Mouse (Mus musculus) neutrophil, adult 83 days (primary cell): ENCODE measurements around the gene Sirt3. TPM values are rescaled to one million over a fixed set of nuclear protein-coding genes. Genes with fewer than 3 reads are reported as not detected.

Experiments used
- total RNA-seq, 2 experiments: library from RNA; stranded (reverse); gene quantifications; one replicate each; pipeline ENCODE4 v1.2.4; 2023

Sirt3 gene
- total RNA-seq, result 10 to 100 TPM; 12.0 to 13.0 TPM

DNA sequence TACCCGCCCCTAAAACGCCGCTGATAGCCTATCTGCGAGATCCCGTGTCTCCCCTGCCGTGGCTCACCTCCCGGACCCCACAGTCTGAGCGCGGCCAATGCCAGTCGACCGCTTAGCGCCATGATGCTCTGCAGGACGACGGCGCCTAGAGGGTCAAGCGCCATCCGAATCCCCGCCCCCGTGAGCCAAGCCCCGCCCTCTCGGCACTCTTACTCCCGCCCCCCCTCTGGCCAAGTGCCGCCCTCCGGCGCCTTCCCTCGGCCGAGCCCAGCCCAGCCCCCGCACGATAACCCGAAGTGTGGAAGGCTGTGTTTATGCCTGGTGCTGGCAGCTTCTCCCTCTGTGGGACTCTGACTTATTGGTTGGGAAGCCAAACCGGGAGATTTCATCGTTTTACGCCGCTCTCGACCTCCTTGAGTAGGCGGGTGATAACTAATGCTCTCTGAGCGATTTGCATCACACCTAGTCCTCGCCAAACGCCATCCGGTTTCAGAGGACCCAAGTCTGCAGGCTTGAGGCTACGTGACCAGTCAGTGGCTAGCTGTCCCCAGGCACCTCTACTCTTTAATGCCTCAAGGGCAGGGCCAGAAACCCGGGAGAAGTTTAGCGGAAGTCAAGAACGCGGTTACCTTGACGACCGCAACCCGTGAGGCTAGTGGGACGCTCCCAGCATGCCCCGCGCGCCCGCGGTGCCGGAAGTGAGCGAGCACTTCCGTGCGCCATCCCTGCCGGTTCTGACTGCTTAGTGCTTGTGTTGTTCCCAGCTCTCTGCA is at the start of gene Sirt3, which contains the start of gene Psmd13:
Gene Sirt3 (minus strand): TSS at position 614 of the 773 bp plus-strand sequence.
Gene Psmd13 (plus strand): TSS at position 273 of the 773 bp plus-strand sequence.

DNA sequence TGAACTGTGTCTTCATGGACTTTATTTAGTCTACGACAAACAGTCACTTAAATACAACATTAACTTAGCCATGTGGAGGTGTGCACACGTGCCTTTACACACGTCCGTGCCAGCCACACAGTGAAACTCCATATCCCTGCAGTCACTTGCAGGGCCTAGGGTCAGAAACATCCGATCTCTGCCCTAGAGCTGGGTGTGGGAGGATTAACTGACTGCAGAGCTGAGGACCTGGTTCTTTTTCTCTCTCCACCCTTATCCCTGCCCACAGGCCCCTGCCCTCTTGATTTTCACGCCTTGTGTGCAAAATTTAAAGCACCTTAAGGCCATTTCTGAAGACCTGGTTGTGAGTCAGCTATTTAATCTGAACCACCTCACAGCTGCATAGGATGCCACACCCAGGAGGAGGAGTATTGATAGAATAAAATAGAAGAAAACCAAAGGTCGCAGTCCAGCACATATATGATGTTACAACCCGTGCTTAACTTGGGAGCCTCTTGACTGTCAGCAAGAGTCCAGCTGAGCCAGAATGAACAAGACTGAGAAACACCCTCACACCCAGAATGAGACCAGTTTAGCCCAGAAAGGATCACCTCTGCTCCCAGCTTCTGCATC is 38.4 kb upstream of the Sirt3 start, which contains the start of gene Nlrp6:
Gene Nlrp6 (plus strand): TSS at position 485 of the 612 bp plus-strand sequence.

DNA sequence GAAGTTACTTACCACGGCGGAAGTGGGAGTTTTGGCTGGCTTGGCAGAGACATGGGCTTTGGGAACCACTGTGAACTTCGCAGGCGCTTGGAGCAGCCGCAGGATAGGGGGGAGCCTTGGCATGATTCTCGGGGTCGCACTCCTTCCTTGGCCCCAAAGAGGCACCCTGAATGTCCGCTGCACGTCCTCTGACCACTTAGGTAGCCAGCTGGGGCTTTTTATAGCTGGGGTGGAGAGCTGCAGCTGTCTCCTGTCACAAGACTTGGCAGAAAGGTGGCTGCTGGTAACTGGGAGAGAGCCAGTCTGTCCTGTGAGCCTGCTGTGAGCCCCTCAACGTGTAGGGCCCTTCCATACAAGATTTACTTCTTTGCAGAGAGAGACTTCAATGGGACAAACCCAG is 18.1 kb upstream of the Sirt3 start, which contains the start of gene Cox8b:
Gene Cox8b (minus strand): TSS at position 227 of the 400 bp plus-strand sequence.

DNA sequence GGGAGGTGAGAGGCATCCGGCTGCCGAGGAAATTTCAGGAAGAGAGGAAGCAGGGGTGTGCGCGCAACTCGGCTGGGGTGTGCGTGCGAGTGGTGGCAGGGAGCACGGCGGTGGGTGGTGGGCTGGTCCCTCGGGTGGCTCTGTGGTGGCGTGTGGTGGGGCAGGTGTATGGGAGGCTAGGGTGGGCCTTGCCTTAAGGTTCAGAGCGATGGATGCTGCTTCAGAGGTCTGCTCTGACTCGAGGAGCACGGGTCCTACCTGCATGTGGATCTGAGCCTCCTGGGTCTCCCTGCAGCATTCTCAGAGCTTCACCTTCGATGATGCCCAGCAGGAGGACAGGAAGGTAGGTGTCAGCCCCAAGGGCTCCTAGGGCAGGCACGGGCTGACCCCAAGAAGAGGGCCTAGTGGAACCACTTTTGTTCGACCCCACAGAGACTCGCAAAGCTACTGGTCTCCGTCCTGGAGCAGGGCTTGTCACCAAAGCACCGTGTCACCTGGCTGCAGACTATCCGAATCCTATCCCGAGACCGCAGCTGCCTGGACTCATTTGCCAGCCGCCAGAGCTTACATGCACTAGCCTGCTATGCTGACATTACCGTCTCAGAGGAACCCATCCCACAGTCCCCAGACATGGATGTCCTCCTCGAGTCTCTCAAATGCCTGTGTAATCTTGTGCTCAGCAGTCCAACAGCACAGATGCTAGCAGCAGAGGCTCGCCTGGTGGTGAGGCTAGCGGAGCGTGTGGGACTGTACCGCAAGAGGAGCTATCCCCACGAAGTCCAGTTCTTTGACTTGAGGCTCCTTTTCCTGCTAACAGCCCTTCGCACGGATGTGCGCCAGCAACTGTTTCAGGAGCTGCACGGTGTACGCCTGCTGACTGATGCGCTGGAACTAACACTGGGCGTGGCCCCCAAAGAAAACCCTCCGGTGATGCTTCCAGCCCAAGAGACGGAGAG is 24.3 kb downstream of the Sirt3 start, which contains the start of gene Bet1l:
Gene Bet1l (minus strand): TSS at position 28 of the 956 bp plus-strand sequence.

DNA sequence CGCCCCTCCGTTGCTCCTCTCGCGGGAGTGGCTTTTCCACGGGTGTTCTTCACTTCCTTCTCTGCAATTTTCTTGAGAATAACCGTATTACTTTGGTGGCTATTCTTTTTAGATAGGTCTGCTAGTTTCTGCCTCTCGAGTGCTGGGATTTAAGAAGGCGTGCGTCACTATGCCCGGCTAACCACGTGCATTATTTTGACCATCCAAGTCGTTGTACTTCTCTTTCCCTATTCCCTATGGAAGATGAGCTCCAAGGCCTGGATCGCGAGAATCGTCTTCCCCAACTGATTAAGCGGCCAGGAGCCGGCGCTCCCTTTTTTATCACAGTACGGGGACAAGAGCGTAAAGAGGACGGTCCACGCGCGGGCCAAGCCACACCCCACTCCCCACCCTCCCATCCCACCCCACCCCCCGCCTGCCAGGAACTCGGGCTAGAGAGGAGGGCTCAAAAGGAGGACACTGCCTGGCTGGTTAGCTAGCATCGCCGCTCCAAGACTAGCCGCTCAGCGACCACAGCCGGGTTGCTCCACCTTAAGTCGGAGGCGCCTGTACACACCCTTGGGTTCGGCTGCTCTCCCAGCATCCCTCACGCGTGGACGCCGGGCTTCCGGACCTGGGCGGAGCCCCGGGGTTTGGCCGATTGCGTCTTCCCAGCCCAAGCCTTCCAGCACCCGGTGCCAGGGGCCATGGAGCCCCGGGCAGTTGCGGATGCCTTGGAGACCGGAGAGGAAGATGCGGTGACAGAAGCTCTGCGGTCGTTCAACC is 25.1 kb downstream of the Sirt3 start, which contains the start of gene Ric8a:
Gene Ric8a (plus strand): TSS at position 173 of the 765 bp plus-strand sequence.

DNA sequence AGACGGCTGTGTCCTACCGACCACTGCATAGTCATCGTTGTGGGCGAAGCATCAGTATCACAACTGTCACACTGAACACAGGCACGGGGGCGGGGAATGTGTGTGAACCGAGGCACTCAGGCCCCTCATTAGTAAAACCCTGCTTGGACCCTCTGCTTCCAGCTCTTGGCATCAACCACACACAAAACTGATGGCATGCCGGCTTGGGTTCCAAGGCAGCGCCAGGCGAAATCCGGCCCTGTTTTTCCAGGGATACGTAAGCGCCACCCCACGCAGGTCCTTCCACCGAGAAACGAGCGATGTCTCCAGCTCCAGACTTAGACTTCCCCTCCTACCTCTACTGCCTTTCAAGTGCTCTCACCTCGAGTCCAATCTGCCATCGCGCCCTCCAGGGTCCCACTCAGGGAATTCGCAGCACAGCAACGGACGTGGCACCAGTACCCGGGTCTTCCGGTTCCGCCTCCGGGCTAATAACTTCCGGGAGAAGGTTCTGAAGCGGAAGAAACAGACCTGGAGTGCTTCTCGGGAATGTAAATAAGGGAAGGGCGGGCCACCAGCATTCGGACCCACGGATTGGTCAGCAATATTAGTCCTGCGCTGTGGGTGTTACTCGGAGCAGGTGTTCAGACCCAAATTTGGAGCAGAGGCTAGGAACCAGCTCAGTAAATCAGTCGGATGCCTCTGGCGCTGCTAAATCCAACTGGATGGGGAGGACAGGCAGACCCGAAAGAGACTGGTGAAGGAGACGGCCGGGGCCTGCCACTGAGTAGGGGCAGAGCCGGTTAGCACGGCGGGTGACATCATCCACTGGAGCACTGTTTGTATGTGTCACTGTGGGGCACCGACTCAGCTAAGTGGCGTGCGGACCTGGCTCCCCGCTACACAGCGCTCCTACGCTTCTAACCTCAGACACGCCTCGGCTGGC is 26.0 kb downstream of the Sirt3 start, which contains the start of gene Gm45785:
Gene Gm45785 (minus strand): TSS at position 472 of the 925 bp plus-strand sequence.

DNA sequence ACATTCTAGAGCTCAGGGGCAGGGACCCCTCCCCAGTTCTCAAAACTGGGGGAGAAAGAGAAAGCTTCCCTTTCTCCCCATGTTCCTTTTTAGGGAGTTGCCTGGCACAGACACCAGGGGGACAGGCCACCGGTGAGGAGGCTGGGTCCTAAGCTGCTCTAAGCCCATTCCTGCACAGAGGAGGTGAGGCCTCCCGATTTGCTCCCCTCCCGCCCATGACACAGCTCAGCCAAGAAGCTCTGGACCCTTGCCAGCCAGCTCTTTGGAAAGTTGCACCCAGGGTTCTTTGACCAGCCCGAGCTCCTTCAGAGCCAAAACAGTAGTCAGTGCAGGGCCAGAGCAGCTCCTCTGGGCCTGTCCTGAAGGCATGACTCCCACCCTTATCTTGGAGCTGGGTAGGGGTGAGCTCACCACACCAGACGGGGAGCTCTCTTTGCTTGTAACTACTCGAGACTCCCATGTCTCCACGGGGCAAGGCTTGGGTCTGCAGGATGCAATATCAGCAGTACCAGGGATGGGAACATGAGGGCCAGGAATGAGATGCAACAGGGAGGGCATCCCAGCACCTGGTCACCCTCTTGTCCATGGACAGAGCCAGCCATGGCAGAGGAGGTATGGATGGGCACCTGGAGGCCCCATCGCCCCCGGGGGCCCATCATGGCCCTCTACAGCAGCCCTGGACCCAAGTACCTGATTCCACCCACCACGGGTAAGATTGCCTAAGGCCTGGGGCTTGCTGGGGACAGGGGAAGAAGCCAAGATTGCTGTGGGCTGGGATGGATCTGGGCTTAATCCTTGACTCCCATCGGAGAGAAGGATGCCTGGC is 34.1 kb downstream of the Sirt3 start, which contains the start of gene Odf3:
Gene Odf3 (plus strand): TSS at position 51 of the 826 bp plus-strand sequence.

DNA sequence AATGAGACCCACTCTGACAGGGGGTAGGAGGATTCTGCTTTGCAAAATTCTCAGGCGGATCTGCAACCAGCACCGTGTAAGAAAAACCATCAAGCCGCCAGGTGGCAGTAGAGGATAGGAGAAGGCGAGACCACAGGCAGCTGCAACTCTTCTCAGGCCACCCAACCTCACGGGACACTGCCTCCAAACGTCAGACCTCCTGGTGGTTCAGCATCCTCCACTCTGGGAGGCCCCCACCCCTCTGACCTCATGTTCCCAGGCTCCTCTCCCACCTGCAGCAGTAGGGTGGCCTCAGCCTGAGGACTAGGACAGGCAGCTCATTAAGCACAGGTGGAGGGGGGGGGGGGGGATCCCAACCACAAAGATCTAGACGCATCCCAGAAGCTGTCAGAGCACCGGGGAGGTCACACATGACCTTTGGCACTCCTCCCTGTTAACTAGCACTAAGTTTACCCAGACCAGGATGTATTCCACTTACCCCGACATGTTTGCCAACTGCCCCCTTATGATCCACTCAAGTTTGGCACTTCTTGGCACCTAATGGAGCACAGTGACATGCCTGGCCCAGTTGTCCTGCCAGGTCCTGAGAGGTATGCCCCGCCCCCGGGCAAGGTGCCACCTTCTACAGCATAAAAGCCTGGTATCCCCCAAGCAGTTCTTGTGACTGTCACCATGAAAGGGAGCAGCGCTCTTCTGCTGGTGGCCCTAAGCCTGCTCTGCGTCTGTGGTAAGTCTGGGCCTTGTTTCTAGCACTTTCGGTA is 37.0 kb downstream of the Sirt3 start, which contains the start of gene Scgb1c1:
Gene Scgb1c1 (plus strand): TSS at position 643 of the 761 bp plus-strand sequence.

DNA sequence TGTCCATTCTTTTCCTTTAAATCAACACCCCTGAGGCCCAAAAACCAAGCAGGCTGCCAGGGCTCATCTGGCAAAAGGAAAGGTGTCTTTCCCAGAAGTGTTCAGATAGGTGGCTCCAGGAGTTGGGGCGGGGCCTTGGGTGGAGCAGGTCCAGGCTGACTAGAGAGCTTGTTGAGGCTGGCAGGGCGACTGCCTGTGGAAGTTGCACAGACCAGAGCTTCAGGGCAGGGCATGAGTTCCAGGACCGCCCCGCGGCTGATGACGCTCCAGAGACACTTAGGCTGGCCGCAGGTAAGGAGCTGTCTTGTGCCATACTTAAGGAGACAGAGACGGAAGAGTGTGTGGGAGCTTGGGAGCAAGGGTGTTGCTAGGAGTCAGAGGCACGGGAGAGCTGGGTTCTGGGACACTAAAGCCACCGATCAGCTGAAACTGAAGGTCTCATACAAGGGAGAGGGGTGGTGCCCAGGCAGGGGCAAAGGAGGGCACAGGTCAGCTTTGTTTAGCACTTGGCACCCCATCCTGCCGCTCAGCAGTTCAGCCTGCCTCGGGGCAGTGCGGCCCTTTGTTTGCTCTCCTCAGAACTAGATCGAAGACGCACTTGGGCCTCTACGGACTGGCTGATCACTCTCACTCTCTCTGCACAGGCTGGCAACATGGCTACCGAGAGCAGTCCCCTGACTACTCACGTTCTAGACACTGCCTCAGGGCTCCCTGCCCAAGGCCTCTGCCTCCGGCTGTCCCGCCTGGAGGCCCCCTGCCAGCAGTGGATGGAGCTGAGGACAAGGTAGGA is 46.9 kb downstream of the Sirt3 start, which contains the start of gene Urah:
Gene Urah (plus strand): TSS at position 51 of the 790 bp plus-strand sequence.

DNA sequence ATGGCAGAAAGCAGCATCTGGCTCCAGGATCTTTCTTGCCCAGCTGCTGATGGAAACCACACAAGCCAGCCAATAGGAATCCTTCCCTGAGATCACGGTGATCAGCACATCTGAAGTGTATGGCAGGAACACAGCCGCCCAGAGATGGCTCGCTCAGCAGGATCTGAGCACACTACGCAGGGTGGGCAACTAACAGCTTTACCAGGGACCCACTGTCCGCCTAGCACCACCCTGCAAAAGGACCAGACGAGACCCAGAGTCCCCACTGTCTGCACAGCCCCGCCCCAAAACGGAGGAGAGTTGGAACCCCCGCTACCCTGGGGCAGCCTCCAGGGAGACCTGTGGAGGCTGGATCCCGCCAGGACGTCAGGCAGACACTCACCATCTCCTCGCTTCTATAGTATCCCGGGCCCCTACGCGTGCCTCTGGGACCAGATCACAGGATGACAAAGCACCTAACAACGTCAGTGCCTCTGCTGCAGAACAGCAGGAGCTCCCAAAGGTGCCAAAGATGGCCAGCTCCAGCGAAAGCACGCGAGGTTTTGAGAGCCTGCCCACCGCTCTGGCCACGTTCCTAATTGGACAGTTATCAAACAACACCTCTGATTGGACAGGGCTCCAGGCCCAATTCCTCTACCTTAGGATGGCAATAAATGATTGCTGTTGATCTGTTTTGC is 60.3 kb downstream of the Sirt3 start, which contains the start of gene Zfp941:
Gene Zfp941 (minus strand): TSS at position 526 of the 677 bp plus-strand sequence.

Other genes starting within 250 kb of the Sirt3 start
- gene Olfr53, start 235.9 kb downstream of the Sirt3 start, total RNA-seq, result not detected
- under 1 TPM in 1 of 2 experiments, not detected in 1; 0.02 TPM for gene Olfr539, start 222.4 kb downstream of the Sirt3 start, total RNA-seq
- gene Olfr45, start 200.4 kb downstream of the Sirt3 start, total RNA-seq, result under 1 TPM in 1 of 2 experiments, not detected in 1; 0.04 TPM
- gene Olfr541, start 185.0 kb downstream of the Sirt3 start, total RNA-seq, result not detected
- gene Cyp2e1, start 118.6 kb downstream of the Sirt3 start, total RNA-seq, result not detected
- gene Syce1, start 94.5 kb downstream of the Sirt3 start, total RNA-seq, result not detected
- gene Zfp941, start 60.1 kb downstream of the Sirt3 start, total RNA-seq, result not detected
- gene Urah, start 47.3 kb downstream of the Sirt3 start, total RNA-seq, result not detected
- not detected for gene Scgb1c1, start 36.8 kb downstream of the Sirt3 start, total RNA-seq
- gene Odf3, start 34.5 kb downstream of the Sirt3 start, total RNA-seq, result not detected
- not detected for gene Gm45785, start 26.0 kb downstream of the Sirt3 start, total RNA-seq
- 100 to 1,000 TPM in 1 of 2 experiments, 10 to 100 TPM in 1; 87.9 to 102 TPM for gene Ric8a, start 25.4 kb downstream of the Sirt3 start, total RNA-seq
- 10 to 100 TPM; 22.0 to 22.9 TPM for gene Bet1l, start 24.7 kb downstream of the Sirt3 start, total RNA-seq
- 10 to 100 TPM; 93.4 to 95.3 TPM for gene Psmd13, start 341 bp downstream of the Sirt3 start, total RNA-seq
- gene Cox8b, start 18.1 kb upstream of the Sirt3 start, total RNA-seq, result not detected
- not detected for gene Nlrp6, start 38.6 kb upstream of the Sirt3 start, total RNA-seq
- 10 to 100 TPM; 28.1 to 34.5 TPM for gene Pgghg, start 59.1 kb upstream of the Sirt3 start, total RNA-seq
- gene Ifitm5, start 68.0 kb upstream of the Sirt3 start, total RNA-seq, result 1 to 10 TPM; 1.3 to 2.7 TPM
- not detected for gene Gm45717, start 73.6 kb upstream of the Sirt3 start, total RNA-seq
- gene Ifitm2, start 73.7 kb upstream of the Sirt3 start, total RNA-seq, result 100 to 1,000 TPM; 421 to 568 TPM
- 100 to 1,000 TPM; 245 to 419 TPM for gene Ifitm1, start 84.9 kb upstream of the Sirt3 start, total RNA-seq
- 100 to 1,000 TPM; 508 to 583 TPM for gene Ifitm3, start 128.5 kb upstream of the Sirt3 start, total RNA-seq
- 1,000 to 10,000 TPM in 1 of 2 experiments, 100 to 1,000 TPM in 1; 867 to 1,003 TPM for gene Ifitm6, start 135.6 kb upstream of the Sirt3 start, total RNA-seq
- gene Gm17387, start 146.8 kb upstream of the Sirt3 start, total RNA-seq, result not detected
- 1 to 10 TPM in 1 of 2 experiments, under 1 TPM in 1; 0.73 to 1.3 TPM for gene B4galnt4, start 178.8 kb upstream of the Sirt3 start, total RNA-seq
- gene Pkp3, start 195.9 kb upstream of the Sirt3 start, total RNA-seq, result 1 to 10 TPM; 3.7 to 4.0 TPM
- gene Sigirr, start 218.3 kb upstream of the Sirt3 start, total RNA-seq, result 1 to 10 TPM; 5.3 to 6.2 TPM
- gene Ano9, start 235.5 kb upstream of the Sirt3 start, total RNA-seq, result not detected
- gene Ptdss2, start 240.1 kb upstream of the Sirt3 start, total RNA-seq, result 10 to 100 TPM; 20.7 to 23.3 TPM